Mouse (Mus musculus) embryo, embryonic 11.5 days (tissue): ENCODE measurements around the gene Krt32.

Experiments
- DNase-seq: peaks from one replicate; pipeline ENCODE4 v3.0.0-alpha.2; 2012; ENCODE audit warnings: low read depth, low spot score

Krt32 gene

GRCm38 (mm10) chr11:100087861-100088260 lies at the start of gene Krt32:
Krt32 (minus strand) TSS chr11:100088226.
- DNase-seq = no peak

GRCm38 (mm10) chr11:100137693-100138092 lies 49.7 kb upstream of the Krt32 start:
- no peak for DNase-seq

GRCm38 (mm10) chr11:100136559-100136958 lies 48.5 kb upstream of the Krt32 start:
- no peak for DNase-seq

GRCm38 (mm10) chr11:100135731-100136130 lies 47.7 kb upstream of the Krt32 start, which contains the start of gene Krt15:
Krt15 (minus strand) TSS chr11:100135928.
- no peak for DNase-seq

- no peak for DNase-seq
These were observed 36.9 kb upstream of the Krt32 start for GRCm38 (mm10) chr11:100124901-100125300.

GRCm38 (mm10) chr11:100121466-100121865 lies 33.4 kb upstream of the Krt32 start, which contains the start of gene Krt13:
Krt13 (minus strand) TSS chr11:100121566.
- DNase-seq = no peak

- no peak for DNase-seq
These were observed 32.3 kb upstream of the Krt32 start for GRCm38 (mm10) chr11:100120331-100120730.

GRCm38 (mm10) chr11:100113742-100114029 lies 25.7 kb upstream of the Krt32 start:
- DNase-seq = no peak

GRCm38 (mm10) chr11:100112935-100113741 lies 25.1 kb upstream of the Krt32 start:
- DNase-seq = no peak

GRCm38 (mm10) chr11:100105576-100106122 lies 17.6 kb upstream of the Krt32 start, which contains the start of gene Krt36:
Krt36 (minus strand) TSS chr11:100105626.
- DNase-seq = no peak

GRCm38 (mm10) chr11:100102693-100103429 lies 14.8 kb upstream of the Krt32 start:
- no peak for DNase-seq

GRCm38 (mm10) chr11:100100391-100100790 lies 12.4 kb upstream of the Krt32 start:
- no peak for DNase-seq

GRCm38 (mm10) chr11:100097819-100098218 lies 9.8 kb upstream of the Krt32 start:
- DNase-seq = no peak

GRCm38 (mm10) chr11:100096141-100096540 lies 8.1 kb upstream of the Krt32 start, which contains the start of gene Krt35:
Krt35 (minus strand) TSS chr11:100096241.
- no peak for DNase-seq

GRCm38 (mm10) chr11:100088378-100089025 lies 476 bp upstream of the Krt32 start:
- no peak for DNase-seq

GRCm38 (mm10) chr11:100073873-100074272 lies 14.2 kb downstream of the Krt32 start:
- no peak for DNase-seq

GRCm38 (mm10) chr11:100067293-100068036 lies 20.6 kb downstream of the Krt32 start:
- DNase-seq = no peak

- no peak for DNase-seq
These were observed 21.6 kb downstream of the Krt32 start for GRCm38 (mm10) chr11:100066236-100067010.

GRCm38 (mm10) chr11:100058875-100059274 lies 29.2 kb downstream of the Krt32 start:
- no peak for DNase-seq
